Mouse (Mus musculus) central nervous system, embryonic 14 days (tissue): Measurements from ENCODE around the gene Abca1. TPM values are rescaled to one million over a fixed set of nuclear protein-coding genes. Genes with fewer than 3 reads are reported as not detected.

Experiments used
- polyA plus RNA-seq: library from polyadenylated mRNA; depleted of rRNA; stranded (reverse); fragments of >200 nt; gene quantifications from 2 replicates; pipeline ENCODE4 v1.2.3, GENCODE M21; 2012; rRNA removed

Gene Abca1
- polyA plus RNA-seq: 10.3 and 10.7 TPM in 2 replicates

DNA sequence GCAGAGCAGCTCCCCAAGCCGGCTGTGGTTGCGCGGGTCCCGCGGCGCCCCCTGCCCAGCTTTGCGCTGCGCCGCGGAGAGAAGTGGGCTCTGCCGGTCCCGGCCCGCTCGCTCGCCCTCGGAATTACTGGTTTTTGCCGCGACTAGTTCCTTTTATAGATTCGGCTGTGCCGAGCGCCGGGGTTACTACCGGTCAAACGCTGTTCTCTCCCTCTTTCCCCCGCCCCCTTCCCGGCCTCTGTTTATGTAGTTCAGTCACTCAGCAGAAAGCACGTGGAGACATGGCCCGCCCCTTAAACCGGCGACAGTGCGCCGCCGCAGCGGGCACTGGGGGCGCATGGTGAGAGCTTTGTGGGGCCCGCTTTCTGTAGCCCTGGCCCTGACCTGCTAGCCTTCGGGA, at the start of gene Abca1:
Abca1 (minus strand) TSS at position 129 of the 400 bp plus-strand sequence.

DNA sequence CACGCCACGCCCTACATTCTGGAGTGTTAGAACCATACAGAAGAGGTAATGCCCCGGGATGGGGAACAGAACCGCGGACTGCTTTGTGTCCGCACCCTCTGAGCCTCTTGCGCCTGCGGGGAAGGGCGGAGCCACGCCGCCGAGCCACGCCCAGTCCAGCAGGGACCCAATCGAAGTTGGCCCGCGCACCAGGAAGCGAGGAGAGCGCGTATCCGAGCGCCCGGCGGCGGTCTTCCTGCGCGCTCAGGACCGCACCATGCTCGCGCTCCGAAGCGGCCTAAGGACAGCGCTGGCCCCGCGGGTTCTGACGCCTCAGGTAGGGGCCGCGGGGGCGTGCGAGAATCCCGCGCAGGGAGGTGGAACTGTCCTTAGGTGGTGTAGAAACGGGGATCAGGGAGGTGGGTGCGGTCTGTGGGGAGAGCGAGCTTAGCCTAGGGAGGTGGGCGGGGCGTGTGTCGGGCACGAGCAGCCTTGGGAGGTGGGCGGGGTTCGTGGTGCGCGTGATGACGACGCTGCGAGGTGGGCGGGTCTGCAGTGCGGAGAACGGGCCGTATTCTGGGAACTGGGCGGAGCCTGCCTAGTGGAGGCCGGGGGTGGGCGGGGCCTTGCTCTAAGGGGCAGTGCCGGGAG, 147.8 kb downstream of the Abca1 start, which contains the start of gene Nipsnap3b:
Nipsnap3b (plus strand) TSS at position 149 of the 630 bp plus-strand sequence.

DNA sequence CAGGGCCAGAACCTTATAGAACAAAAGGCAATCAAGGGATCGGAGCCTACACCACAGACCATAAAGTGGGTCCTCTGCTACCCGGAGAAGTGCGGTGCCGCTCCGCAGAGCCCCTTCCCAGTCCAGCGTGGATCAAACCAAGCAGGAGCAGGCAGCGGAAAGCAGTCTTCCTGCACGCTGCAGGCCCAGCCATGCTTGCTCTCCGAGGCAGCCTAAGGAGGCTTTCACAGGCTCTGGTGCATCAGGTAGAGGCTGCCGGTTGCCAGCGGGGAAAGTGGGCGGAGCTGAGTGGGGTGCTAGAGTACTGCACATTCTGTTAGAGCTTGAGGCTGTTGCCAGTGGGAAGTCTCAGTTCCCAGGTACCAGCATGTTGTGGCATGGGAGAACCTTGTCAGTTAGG, 170.4 kb downstream of the Abca1 start, which contains the start of gene Nipsnap3a:
Nipsnap3a (plus strand) TSS at position 25 of the 400 bp plus-strand sequence.

Other genes starting within 250 kb of the Abca1 start
- gene Olfr272, start 240.7 kb downstream of the Abca1 start, polyA plus RNA-seq: not detected in 2 replicates
- gene Olfr270, start 195.3 kb downstream of the Abca1 start, polyA plus RNA-seq: not detected in 2 replicates
- gene Nipsnap3a, start 170.6 kb downstream of the Abca1 start, polyA plus RNA-seq: not detected in 2 replicates
- gene Nipsnap3b, start 148.0 kb downstream of the Abca1 start, polyA plus RNA-seq: 55.9 and 56.9 TPM in 2 replicates